Mouse (Mus musculus): ENCODE measurements around the gene Wbp1.

DNA sequence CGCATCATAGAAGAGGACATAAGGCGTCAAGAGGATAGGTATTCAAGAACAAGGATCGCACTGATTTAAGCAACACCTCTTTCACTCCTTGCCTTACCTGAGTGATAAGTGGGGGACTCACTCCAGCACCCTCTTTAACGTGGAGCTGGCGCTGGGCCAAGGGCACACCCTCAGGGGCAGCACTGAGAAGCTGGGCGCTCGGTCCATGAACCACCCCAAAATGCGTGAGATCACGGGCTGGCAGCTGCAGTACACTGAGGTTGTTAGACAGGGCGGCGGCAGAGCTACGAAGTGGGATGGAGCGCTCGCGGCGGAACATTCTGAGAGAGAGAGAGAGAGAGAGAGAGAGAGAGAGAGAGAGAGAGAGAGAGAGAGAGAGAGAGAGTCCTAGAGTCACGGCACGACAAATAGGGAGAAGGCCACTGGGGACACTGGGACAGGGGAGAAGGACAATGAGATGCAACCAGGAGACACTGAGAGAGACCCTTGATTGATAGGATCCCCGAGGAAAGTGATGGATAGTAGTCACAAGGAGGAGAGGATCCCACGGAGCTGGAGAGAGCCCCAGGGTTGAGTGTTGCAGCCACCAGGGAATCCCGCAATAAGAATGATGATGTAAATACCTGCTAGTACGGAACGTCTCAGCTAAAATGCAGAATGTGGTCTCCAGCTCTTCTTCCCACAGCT, 34.3 kb upstream of the Wbp1 start:
- no peak for TF ChIP-seq CTCF (IDR thresholded peaks at IDR 0.05; ENCODE audit: control insufficient read depth, insufficient read depth, insufficient read length)
- no peak for TF ChIP-seq CEBPB (IDR thresholded peaks at IDR 0.05; ENCODE audit: low read depth)
- TF ChIP-seq MYOD1 (IDR thresholded peaks at IDR 0.05; ENCODE audit: control insufficient read depth, insufficient read length, low read depth), result no peak
- no peak for TF ChIP-seq MAX (IDR thresholded peaks at IDR 0.05)
- TF ChIP-seq FOSL1 (IDR thresholded peaks at IDR 0.05; ENCODE audit: insufficient read depth, low read length, poor library complexity, severe bottlenecking), result no peak
